Mouse (Mus musculus): ENCODE measurements at regions not wholly inside any gene's neighbourhood (a gene's known extent, or its start where the extent isn't known, plus 50 kb on each side); places are given as distances from the start of the nearest gene placed in this dataset.
"Not testable (repeated sequence)": the region's sequence is repeated elsewhere in the genome, so short reads cannot be mapped to it uniquely, and the experiment has no call there.

DNA sequence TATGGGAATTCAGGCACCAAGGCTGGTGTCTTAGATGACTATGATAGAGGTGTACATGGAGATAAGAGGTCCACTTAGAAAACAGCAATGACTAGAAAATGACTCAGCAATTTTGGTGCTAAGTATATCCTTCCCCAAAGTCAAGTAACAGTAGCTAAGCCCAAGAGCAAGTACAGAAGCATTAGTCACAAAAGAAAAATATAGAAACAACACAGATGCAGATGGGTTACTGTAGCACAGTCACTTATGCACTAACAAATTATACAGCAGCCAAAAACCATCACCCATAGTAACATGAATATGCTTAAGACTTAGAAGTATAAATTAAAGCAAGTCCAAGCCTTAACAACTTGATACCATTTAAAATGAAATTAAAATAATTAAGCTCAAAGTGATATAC lies 378.5 kb upstream of the Meis2 start:
- no peak for DNase-seq
- intact Hi-C loops (cut with DNase I; ENCODE audit: low total_unique reads) = no loop called here

DNA sequence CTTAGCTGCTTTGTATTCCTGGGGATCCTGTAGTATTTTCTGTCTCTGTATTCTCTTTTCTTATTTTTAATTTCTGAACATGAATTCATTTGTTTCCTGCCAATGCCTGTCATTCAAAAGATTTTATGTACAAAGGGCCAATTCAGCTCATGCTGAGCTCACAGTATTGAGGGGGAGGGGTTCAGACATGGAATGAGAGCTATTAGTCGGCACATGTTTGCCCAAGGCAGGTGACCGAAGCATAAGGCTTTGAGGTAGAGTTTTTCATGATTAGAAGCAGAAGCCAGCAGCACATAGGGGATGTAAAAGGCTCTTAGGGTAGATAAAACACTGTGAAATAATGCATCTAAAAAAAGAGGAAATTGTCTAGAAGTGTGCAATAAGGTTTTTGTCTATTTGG lies 374.6 kb upstream of the Meis2 start:
- no peak for DNase-seq
- intact Hi-C loops (cut with DNase I; ENCODE audit: low total_unique reads) = no loop called here

DNA sequence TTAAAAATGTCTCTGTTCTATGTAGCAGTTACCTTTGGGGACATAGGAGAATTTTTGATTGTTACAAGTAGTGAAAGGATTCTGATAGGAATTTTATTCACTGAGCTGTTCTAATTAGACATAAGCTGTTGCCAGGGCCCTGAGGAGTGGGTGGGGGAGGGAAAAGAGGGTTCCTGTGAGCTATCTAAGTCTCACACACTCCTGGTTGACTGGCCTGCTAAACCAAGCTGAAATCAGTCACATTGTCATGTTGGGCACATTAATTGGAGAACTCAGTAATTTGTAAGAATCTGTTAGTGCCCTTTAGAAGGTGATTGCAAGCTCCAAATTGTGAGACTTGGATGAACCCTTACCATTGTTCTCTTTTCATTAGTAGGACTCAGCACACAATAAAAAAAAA lies 367.8 kb upstream of the Meis2 start:
- intact Hi-C loops (cut with DNase I; ENCODE audit: low total_unique reads) = no loop called here

DNA sequence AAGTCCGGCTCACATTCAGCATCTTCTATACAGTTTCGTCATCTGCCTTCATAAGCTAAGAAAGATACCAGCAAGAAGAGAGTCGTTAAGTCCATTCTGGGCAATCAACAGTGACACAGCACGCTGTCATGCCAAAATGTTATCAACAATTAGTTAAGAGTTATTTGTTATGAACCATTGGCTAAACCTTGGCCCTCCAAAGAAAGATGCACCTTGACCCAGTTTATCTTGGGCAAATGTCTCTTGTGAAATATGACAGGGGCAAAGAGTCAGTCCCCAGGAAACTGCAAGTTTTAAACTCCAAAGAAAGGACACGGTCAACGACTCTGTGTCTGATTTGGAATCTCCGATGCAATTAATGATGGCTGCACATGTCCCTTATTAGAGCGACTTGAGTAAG lies 358.5 kb upstream of the Meis2 start:
- intact Hi-C loops (cut with DNase I; ENCODE audit: low total_unique reads) = no loop called here
- DNase-seq = no peak

More for the DNA sequence above, 367.8 kb upstream of the Meis2 start:
- no peak for DNase-seq

- intact Hi-C loops (cut with DNase I; ENCODE audit: low total_unique reads) = no loop called here
Observed at GRCm38 (mm10) chr2:116417428-116418195, 352.0 kb upstream of the Meis2 start.

GRCm38 (mm10) chr2:116415742-116416141 lies 350.1 kb upstream of the Meis2 start:
- no peak for DNase-seq
- intact Hi-C loops (cut with DNase I; ENCODE audit: low total_unique reads) = no loop called here

More at GRCm38 (mm10) chr2:116417428-116418195, 352.0 kb upstream of the Meis2 start:
- DNase-seq = no peak

DNA sequence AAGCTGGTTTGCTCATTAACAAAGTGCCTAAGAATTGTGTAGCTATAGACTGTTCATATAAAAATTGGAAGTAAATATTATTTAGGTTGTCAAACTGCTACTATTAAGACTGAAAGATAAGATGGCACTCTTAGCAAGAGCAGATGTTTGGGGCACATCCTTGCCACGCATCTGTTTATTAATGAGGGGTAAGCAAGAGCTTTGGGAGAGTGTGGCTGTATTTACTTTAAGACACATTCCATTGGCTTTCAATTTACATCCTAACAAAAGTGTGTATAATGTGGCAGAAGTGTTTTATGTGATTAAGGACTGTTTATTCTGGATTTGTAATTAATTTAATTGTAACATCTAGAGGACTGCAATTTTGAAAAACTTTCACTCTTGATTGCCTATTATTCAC lies 336.5 kb upstream of the Meis2 start:
- intact Hi-C loops (cut with DNase I; ENCODE audit: low total_unique reads) = no loop called here
- DNase-seq = no peak

GRCm38 (mm10) chr2:116399966-116400365 lies 334.3 kb upstream of the Meis2 start:
- intact Hi-C loops (cut with DNase I; ENCODE audit: low total_unique reads) = no loop called here
- DNase-seq = no peak

GRCm38 (mm10) chr2:116368811-116369210 lies 303.2 kb upstream of the Meis2 start:
- intact Hi-C loops (cut with DNase I; ENCODE audit: low total_unique reads) = no loop called here

GRCm38 (mm10) chr2:116364136-116364535 lies 298.5 kb upstream of the Meis2 start:
- intact Hi-C loops (cut with DNase I; ENCODE audit: low total_unique reads) = no loop called here
- DNase-seq = no peak

More at GRCm38 (mm10) chr2:116368811-116369210, 303.2 kb upstream of the Meis2 start:
- no peak for DNase-seq

DNA sequence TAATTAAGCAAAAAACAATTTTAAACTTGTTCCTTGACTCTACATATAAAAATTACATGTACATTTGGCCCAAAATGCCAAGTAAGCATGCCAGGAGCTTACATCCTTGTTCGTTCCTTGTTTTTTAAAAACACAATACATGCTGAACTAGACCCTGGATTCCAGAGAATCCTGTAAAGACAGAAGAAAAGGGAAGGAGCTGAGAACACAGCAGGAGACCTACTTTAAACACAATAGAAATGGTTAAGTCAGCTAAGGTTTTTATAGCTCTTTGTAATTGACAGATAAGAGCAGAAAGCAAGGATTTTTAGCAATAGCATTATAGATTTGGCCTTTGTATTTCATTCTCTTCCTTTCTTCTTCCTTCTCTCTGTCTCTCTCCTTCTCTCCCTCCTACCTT lies 292.5 kb upstream of the Meis2 start:
- DNase-seq = no peak
- intact Hi-C loops (cut with DNase I; ENCODE audit: low total_unique reads) = no loop called here

GRCm38 (mm10) chr2:116348530-116348914 lies 282.9 kb upstream of the Meis2 start:
- intact Hi-C loops (cut with DNase I; ENCODE audit: low total_unique reads) = no loop called here
- no peak for DNase-seq

- intact Hi-C loops (cut with DNase I; ENCODE audit: low total_unique reads) = no loop called here
- no peak for DNase-seq
Observed at GRCm38 (mm10) chr2:116347827-116348529, 282.3 kb upstream of the Meis2 start.

GRCm38 (mm10) chr2:116331801-116332200 lies 266.2 kb upstream of the Meis2 start:
- intact Hi-C loops (cut with DNase I; ENCODE audit: low total_unique reads) = no loop called here
- no peak for DNase-seq

GRCm38 (mm10) chr2:116322039-116322770 lies 256.6 kb upstream of the Meis2 start:
- DNase-seq = no peak
- intact Hi-C loops (cut with DNase I; ENCODE audit: low total_unique reads) = no loop called here

DNA sequence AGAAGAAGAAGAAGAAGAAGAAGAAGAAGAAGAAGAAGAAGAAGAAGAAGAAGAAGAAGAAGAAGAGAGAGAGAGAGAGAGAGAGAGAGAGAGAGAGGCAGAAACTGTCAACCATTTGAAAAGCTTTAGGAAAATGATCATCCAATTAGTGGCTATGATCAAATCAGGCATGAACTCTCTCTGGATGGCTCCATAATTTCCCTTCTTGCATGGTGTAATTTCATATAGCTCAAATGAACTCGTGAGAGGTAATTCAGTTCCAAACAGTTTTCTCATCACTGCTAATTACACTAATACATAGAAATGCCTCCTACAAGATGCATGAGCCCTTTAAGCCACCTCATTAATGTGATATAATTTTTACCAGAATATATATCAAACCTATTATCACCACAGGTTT lies 233.9 kb upstream of the Meis2 start:
- no peak for DNase-seq
- intact Hi-C loops (cut with DNase I; ENCODE audit: low total_unique reads) = no loop called here

- DNase-seq = no peak
- intact Hi-C loops (cut with DNase I; ENCODE audit: low total_unique reads) = no loop called here
Observed at GRCm38 (mm10) chr2:116289886-116290285, 224.2 kb upstream of the Meis2 start.

GRCm38 (mm10) chr2:116243191-116243590 lies 177.6 kb upstream of the Meis2 start:
- intact Hi-C loops (cut with DNase I; ENCODE audit: low total_unique reads); DNase-seq: not testable (repeated sequence)

- no peak for DNase-seq
- intact Hi-C loops (cut with DNase I; ENCODE audit: low total_unique reads) = no loop called here
Observed at GRCm38 (mm10) chr2:116236731-116237130, 171.1 kb upstream of the Meis2 start.

DNA sequence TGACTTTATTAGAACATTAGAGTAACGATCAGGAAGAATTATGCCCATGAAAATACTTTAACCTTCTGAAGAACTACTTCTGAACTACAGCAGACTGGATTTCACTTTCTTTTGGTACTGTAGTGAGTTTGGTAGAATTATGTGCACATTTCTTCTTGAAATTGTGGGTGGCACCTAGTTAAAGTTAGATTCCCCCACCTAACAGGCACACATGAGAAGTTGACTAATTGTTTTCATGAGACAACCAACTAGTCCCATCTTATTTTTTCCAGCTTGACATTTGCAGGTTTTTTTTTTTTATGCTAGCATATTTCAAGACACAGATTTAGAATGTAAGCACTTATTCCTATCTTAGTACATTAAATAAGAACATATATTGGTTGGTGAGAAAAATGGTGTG lies 167.2 kb upstream of the Meis2 start:
- no peak for DNase-seq
- intact Hi-C loops (cut with DNase I; ENCODE audit: low total_unique reads) = no loop called here

Data from gastrocnemius, postnatal 14 days (tissue).